Mouse (Mus musculus): Measurements from ENCODE around the gene Atp1a1. TPM values are rescaled to one million over a fixed set of nuclear protein-coding genes. Genes with fewer than 3 reads are reported as not detected.

The Atp1a1 gene
- total RNA-seq (2022): 100 to 1,000 TPM; 480 to 507 (median 482) TPM

DNA sequence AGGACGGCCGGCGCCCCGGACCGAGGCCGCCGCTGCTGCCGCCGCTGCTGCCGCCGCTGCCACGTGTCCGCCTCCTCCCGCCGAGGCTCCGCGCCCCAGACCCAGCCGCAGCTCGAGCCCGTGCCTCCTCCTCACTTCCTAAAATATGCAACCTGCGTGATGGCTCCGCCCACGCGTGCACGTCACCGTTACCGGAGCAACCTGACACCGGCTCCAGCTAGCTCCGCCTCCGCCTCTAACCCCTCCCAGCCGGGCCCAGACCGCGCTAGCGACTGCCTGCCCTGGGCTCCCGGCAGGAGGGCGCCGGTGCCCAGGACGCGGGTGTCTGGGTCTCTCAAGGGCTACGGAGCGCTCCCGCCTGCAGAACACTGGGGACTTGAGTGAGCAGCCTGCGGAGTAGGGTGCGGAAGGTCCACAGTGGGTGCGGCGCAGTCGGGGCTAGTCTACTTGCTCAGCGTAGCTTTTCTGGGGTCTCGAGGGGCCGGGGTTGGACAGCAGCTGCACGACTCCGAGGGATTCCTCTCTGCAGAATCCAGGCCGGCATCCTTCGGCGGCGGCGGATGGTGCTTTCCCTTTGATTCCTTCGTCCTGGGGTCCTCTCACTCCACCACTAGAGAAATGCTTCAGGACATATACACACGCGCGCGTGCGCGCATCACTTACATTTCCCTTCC lies at the start of gene Atp1a1:
Gene Atp1a1 (minus strand): TSS at position 135 of the 674 bp plus-strand sequence.
- DNase-seq (ENCODE audit: low spot score in 2 of 2): peak; percentile 97 to 99

DNA sequence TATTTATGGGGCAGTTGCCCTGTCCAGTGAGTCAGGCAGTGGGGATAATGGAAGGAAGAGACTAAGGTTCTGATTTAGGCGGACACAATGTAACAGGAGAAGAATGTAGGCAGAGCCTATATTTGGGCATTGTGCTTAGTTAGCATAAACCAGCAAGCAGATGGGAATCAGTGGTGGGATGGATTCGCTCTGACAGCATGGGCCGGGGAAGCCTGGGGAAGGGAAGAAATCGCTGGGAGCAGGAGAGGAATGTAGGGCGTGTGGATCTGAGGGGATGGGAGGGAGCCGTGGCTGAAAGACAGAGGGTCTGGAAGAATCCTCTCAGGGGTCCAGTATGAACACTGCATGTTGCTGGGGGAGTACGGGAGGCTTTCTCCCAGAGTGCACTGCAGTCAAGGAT lies 49.0 kb upstream of the Atp1a1 start:
- peak; percentile 40 to 44 for DNase-seq (ENCODE audit: low spot score in 2 of 2)

DNA sequence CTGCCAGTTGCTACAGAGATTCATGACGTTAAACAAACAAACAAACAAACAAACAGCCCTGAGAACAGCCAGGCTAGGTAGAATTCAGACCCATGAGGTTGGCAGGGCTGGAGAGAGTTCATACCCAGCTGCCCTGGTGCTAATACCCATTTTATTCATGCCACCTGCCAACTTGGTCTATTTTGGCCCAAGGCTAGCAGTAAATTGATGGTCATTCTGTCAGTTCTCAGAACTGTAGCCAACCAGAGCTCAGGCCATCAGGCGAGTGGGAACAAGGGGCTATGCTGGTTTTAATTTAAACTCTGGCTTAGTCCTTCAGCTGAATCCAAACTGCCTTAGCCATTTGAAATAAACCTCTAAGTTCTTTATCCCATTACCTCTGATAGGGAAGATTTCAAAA lies 48.5 kb upstream of the Atp1a1 start:
- no peak for DNase-seq (ENCODE audit: low spot score in 2 of 2)

DNA sequence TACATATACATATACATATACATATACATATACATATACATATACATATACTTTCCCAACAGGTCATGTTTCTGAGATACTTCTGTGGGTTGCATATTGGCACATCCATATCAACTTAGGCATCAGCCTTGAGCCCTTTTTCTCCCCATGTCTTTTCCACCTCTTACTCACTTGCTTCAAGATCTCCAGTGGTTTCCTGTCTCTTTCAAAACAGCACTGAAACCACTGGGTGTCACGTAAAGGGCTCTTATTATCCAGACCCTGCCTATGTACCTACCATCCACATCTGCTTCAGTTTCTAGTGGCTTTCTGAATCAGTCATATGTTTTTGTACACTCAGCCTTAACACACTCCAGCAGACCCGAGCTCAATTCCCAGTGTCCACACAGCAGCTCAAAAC lies 45.8 kb upstream of the Atp1a1 start:
- no peak for DNase-seq (ENCODE audit: low spot score in 2 of 2)

DNA sequence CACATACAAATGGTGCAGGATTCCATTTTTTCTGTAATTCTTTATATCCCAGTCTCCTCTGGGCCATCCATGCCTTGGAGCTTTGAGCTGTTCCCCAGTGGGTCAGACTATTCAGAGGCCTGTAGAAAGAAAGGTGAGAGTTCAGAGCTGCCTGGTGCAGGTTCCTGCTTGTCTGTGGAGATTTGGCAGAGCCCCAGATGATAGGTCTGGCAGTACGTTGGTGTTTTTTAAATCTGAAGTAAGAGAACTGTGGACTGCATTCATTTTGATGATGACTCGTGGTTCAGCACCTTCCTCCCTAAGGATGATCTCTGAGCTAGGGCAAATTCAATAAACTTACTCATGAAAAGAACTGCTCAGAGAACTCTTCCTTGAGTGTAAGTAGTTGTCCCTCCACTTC lies 44.8 kb upstream of the Atp1a1 start:
- DNase-seq (ENCODE audit: low spot score in 2 of 2): no peak

DNA sequence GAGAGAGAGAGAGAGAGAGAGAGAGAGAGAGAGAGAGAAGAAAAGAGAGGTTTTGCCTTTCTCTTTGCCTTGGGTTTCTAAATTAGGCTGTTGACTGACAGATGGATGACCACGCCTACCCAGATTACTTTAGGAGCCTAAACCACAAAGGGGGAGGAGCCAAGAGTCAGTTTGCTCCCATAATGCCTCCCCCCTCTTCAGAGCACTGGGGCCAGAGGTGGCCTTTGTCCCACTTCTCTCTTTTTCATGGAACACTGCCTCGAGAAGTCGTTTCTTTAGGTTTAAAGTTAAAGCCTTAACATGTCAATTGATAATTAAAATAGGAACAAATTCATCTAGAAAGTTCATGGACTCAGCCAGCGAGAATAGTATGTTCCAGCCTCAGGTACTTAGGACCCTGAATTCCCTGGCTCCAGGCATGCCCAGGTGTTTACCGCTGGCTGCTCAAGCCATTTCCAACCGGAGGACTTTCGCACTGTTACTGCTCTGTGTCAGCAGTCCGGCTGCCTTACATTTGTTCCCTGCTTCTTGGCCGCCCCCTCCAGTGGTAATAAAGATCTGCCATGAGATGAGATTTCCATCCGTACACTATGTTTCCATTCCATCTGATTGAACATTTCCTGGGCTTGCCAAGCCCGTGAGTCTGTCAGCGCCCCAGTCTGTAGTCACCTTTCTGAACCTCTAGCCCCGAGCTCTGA lies 43.8 kb upstream of the Atp1a1 start:
- no peak for DNase-seq (ENCODE audit: low spot score in 2 of 2)

DNA sequence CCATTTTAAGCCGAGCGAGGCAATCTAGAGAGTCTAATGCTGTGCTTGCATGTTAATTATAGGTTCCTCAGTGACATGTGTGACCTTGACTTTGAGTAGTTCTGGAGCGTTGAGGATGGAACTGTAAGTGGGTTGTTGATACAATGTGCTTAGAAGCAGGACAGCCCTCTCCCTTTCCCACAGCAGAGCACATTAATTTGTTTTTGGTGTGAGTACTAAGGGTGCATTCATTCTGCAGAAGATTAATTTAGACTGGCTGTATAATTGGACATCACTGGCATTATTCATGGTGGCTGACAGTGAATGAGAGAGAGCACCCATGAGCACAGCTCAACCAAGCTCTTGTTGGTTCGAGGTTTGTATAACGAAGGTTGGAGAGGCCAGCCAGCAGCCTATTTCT lies 42.3 kb upstream of the Atp1a1 start:
- DNase-seq (ENCODE audit: low spot score in 2 of 2): no peak

DNA sequence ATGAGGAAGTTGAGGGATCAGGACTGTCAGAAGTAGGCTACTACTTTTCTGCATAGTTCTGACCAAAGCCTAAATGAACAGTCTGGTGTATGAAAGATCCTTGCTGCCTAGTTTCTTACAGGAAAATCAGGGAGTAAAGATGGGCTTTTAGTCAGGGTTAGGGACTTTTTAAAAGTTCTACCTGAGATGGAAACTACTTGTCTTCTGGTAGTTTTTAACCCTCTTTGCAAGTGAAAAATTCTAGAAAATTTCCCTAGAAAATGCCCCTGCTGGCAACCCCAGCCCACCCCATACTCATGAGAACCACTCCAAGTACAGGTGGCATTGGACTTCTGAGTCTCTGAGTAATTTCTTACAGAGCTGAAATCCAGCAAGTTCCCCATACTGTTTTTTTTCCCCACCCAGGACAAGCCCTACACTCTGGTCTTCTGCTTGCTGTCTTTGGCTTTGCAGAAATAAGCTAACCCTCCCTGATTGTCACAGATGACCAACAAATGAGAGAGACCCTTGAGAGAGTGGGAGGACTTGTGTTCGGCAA lies 41.2 kb upstream of the Atp1a1 start:
- DNase-seq (ENCODE audit: low spot score in 2 of 2): no peak

DNA sequence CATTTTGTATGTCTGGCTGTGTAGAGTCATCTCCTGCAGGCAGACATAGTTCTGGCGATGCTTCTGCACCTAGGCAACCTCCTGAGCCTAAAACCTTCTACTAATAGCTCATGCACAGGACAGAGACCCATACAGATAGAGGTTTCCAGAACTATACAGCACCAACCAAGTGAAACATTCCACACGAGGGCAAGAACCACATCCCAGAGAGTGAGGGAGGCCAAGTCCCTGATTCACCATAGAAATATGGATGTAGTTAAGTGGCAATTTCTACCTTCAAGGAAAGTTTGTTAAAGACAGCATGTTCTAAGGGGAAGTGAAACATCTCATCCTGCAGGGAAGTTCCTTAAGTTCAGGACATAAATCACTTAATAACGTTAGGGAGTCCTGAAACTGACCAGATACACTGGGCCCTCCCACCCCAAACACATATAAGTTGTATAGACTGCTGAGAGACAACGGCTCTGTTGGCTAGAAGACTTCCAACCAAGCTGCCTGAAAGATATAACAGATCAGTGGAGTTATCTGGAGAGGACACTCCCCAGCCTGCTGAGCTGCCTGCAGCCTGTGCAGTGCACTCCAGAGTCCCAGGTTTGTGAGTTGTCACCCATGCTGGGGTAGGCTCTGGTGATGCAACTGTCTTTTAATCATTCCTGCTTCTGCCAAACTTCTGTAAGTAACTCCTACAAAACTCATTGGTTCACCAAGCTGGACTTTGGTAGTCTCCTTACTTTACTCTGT lies 39.7 kb upstream of the Atp1a1 start:
- DNase-seq (ENCODE audit: low spot score in 2 of 2): no peak

DNA sequence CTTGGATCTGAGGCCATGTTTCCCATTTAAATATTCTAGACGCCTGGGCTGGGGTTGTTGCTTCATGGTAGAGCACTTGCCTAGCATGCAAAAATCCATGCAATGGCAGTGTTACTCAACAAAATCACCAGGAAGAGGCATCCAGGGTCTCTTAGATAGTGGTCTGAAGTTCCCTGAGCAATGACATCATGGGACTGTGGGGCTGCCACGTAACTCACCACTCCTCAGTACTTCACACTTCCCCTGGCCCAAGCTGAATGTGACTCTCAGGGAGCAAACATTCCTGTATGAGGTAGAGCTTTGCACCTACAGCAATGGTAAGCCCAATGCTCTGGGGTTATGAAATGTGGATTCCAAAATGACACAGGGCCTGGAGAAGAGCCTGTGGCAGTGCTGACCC lies 38.8 kb upstream of the Atp1a1 start:
- no peak for DNase-seq (ENCODE audit: low spot score in 2 of 2)

DNA sequence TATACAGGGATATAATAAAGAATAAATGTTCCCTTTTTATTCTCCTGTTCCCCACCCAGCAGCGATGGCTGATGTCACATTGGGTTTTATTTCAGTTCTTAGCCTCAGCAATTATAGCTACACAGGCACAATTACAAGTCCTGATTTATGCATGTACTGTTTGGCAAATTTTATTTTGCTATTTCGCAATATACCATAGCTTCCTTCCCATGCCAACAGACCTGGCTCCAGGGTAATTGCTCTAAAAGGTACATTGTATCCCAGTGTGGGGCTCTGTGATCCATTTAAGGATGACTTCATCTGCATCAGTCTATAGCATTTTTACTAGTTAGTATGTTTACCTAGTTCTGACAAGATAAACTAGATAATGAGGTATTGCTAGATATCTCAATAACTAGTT lies 33.7 kb upstream of the Atp1a1 start:
- no peak for DNase-seq (ENCODE audit: low spot score in 2 of 2)

DNA sequence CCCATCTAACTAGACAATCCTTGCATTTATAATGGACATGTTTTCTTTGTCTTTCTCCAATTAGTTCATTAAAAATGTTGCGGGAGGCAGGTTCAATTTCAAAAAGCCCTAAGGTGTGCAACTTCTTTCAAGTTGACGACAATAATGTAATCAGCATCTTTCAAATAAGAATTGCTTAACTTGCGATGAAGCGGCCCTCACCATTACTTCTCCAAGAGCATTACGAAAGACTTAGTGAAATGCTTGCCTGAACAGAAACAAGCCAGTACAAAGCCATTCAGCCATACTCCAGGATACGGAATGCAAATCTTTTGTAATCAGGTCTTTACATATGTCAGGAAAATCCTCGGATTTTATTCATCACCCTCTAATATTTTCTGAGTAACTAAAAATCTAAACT lies 32.0 kb upstream of the Atp1a1 start:
- no peak for DNase-seq (ENCODE audit: low spot score in 2 of 2)

DNA sequence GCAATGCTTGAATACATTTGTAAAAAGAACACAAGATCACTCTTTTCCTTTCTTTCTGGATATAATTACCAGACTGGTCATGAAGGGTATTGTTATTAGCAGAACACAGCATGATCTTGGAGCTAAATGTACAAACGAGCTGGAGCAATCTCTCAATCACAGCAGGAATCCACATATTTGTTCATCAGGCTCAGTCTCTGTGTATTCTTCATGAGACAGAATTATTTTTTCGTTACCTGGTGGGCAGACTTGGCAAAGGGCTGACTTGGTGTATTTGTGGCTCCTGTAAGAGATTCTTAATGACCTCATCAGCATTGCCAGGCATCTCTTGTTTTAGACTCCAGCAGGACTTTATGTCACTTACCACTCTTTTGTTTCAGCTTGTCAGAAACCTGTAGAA lies 31.6 kb upstream of the Atp1a1 start:
- no peak for DNase-seq (ENCODE audit: low spot score in 2 of 2)

DNA sequence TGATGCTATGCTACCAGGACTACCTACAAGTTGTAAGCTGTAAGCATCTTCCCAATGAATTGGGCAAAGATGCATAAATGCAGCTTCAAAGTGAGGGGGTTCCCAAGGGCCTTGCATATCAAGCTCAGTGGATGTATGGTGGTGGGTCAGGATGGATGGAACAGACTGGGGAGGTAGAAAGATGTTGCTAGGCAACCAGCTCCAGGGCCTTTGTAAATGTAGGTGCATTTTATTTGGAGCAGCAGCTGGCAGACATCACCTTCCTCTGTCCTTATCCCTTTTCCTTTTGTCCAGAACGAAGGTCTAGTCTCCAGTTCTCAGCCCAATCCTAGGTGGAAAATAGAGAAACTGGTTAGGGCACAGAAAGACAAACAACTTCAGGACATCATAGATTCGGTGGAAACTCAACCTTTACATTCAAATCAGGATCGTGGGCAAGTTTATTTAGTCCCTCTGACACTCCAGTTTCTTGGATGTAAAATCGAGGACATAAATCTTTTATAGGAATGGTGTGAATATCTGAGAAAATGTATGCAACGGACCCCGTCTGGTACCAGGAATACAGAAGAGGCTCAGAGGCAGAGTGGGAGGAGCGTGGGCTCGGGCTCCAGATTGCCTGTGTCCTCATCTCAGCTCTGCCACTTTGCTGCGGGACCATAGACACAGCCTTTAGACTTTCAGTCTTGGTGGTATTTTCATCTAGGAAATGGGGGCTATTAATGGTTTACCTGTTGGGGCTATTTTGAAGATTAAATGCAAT lies 29.8 kb upstream of the Atp1a1 start:
- DNase-seq (ENCODE audit: low spot score in 2 of 2): peak in 1 of 2 experiments; percentile 29

DNA sequence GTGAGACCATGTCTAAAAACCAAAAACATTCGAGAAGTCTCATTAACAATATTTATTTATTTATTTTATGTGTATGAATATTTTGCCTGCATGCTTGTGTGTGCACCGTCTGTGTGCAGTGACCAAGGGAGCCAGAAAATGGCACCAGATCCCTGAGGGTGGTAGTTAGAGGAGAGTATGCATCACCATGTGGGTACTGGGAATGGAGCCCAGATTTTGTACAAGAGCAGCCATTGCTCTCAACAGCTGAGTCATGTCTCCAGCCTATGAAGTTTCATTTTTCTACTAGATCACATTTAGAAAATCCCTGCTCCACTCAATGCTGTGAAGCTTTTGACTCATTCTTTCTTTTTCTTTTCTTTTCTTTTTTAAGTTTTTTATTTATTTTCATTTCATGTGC lies 23.8 kb upstream of the Atp1a1 start:
- peak; percentile 30 to 33 for DNase-seq (ENCODE audit: low spot score in 2 of 2)

DNA sequence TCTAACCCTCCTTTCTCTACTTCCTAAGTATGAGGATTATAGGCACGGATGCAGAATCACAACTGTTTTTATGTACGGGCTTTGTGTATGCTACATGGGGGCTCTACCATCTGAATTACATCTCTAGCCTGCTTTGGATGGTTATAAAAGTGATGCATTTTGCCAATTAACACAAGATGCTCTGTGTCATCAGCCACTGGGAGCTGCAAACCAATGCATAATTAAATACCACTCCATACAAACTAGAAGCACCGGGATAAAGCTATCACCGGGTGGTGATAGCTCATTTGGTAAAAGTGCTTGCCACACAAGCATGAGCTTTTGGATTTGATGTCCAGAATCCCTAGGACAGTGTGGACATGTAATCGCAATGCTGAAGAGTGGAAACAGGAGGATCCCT lies 19.8 kb upstream of the Atp1a1 start:
- DNase-seq (ENCODE audit: low spot score in 2 of 2): no peak

DNA sequence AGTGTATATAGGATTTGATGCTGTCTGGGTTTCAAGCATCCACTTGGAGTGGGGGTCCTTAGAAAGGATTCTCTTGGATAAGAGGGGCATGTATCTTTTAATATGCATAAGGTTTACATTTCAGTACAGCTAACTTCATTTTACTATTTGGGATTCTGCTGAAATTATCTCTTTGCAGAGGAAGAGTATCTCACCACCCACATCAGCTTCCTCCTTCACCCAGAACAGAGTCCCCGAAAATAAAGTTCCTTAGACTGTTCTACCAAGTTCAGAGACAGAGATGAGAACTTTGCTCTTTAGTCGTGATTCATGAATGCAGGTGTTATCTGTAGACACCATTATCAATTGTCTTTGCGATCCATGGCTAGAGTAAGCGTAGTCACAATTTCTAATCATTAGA lies 14.5 kb upstream of the Atp1a1 start:
- DNase-seq (ENCODE audit: low spot score in 2 of 2): no peak

DNA sequence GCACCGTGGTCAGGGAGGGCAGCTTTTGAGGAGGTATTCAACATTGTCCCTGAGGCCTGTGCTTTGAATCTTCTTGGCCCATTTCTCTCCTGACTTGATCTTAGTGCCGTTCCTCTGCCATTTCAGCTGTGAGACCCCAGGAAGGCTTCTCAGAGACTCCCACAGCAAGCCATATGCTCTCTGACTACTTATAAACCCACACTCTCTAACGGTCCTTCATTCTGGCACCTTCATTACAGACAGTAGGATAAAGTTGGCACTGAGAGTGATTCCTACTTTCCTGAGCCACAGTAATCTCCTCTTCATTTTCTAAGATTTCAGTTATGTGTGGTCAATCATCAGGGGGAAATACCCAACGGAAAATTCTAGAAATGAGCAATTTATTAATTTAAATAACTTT lies 14.0 kb upstream of the Atp1a1 start:
- DNase-seq (ENCODE audit: low spot score in 2 of 2): no peak

DNA sequence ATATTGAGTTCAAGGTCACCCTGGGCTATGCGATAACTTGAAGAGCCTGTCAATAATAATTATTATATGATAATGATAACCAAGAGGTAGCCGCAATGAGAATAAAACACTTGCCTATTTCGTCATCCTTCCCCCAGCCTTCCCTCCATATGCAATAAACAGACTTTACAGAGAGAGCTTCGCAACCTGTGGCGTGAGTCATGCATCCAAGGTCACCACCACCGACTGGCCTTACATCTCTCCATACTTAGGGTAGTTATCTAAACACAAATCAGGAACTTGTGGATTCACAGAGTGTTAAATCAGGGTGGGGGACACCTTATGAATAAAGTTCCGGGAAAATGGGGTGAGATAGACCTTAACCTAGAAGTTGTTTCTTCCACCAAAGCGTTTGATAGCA lies 13.0 kb upstream of the Atp1a1 start:
- no peak for DNase-seq (ENCODE audit: low spot score in 2 of 2)

DNA sequence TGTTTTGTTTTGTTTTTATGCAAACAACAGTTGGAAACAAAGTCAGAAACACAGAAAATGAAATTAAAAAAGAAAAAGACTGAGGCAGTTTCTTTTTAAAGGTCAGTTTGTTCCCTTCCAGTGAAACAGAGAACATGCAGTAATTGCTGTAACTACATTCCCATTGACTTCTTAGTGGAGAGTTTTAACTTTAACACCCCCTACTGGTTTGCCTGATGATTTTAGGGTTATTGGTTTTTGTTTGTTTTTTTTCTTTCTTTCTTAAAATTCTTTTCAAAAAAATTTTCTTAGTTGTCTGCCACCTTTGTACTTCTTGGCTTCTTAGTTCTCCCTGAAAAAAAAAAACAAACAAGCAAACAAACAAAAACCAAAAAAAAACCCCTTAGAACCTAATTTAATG lies 12.5 kb upstream of the Atp1a1 start:
- DNase-seq (ENCODE audit: low spot score in 2 of 2): no peak

DNA sequence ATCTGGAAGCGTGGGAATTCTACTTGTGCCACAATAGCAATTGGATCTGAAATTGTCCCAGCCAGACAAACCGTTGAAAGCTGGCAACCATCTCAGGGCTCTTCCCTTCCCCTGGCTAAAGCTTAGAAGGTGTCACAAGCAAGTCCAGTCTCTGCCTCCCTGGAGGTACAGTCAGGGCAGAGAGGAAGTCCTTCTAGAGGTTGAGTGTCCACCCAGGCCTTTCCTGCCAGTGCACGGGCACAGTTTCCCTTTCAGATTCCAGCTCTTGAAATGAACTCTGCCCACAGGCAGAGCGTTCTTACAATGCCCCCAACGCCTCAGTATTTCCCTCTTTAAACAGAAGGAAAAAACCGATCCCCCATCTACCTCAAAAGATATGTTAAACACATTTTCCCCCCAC lies 11.4 kb upstream of the Atp1a1 start:
- no peak for DNase-seq (ENCODE audit: low spot score in 2 of 2)

All from layer of hippocampus, adult 8-10 months (tissue).